In genomic region chr5:77398285-77399057, GRCm38 (mm10) we compare ENCODE assay signal across 11 mouse cellular contexts. TPM values are rescaled to one million over a fixed set of nuclear protein-coding genes. Genes with fewer than 3 reads are reported as not detected.
DNase-seq lines count a peak whose midpoint lies in the region; ATAC-seq and TF ChIP-seq lines count a peak whose summit lies in the region.
"Had no signal": no experiment of that assay in that cellular context is flagged by ENCODE, and none has a peak within 500 bp of the region (broad histone marks: within the 10 kb centered on the region; RNA-seq: fewer than 3 reads in every experiment).

No protein-coding gene starts in this region.

- H3K27me3 ChIP-seq in forebrain, embryonic 10.5 days (ENCODE audit: poor library complexity, severe bottlenecking) = peaks cover 18% of the 10 kb centered on the region
- H3K27me3 ChIP-seq in forebrain, embryonic 11.5 days (ENCODE audit: control insufficient read depth, insufficient read depth, low read length) = no peaks in the 10 kb centered on the region
- H3K27me3 ChIP-seq in spleen, adult 2 months (ENCODE audit: control insufficient read depth, insufficient read depth, low read length) = no peaks in the 10 kb centered on the region
- H3K27me3 ChIP-seq in hindbrain, embryonic 13.5 days = 0 out of 2 replicates have a peak, but pooled peaks cover 6% of the 10 kb centered on the region

- no peak for TF ChIP-seq CTCF in spleen, adult 2 months (IDR thresholded peaks at IDR 0.05; ENCODE audit: extremely low read depth, insufficient read depth, insufficient read length, insufficient replicate concordance)

- H3K4me3 ChIP-seq in forebrain, embryonic 10.5 days = no peak overlapping the region
- no peak overlapping the region for H3K4me3 ChIP-seq in forebrain, embryonic 11.5 days (ENCODE audit: low read depth, low read length)
- no peak overlapping the region for H3K4me3 ChIP-seq in spleen, adult 2 months (ENCODE audit: extremely low read depth, insufficient read depth, insufficient read length)
- no peak overlapping the region for H3K4me3 ChIP-seq in hindbrain, embryonic 13.5 days

- H3K36me3 ChIP-seq in forebrain, embryonic 10.5 days (replicated peaks) = no peaks in the 10 kb centered on the region
- H3K36me3 ChIP-seq in forebrain, embryonic 11.5 days (ENCODE audit: control insufficient read depth, insufficient read depth, low read length) = no peaks in the 10 kb centered on the region
- no peaks in the 10 kb centered on the region for H3K36me3 ChIP-seq in spleen, adult 2 months (ENCODE audit: control insufficient read depth, insufficient read depth, low read length)
- H3K36me3 ChIP-seq in hindbrain, embryonic 13.5 days = no peaks in the 10 kb centered on the region

- DNase-seq in forebrain, embryonic 10.5 days (ENCODE audit: extremely low spot score, low spot score) = no peak
- DNase-seq in forebrain, embryonic 11.5 days (ENCODE audit: low spot score) = no peak
- no peak for DNase-seq in spleen, adult 2 months (ENCODE audit: low read depth in 1 of 2, low spot score in 2 of 2)
- DNase-seq in spleen, adult 12 weeks (ENCODE audit: low spot score) = no peak
- DNase-seq in lung, postnatal 10 days = peak; percentile 67
- no peak for DNase-seq in frontal cortex, adult 2 months (ENCODE audit: extremely low spot score in 1 of 2, low spot score in 1 of 2)
- DNase-seq in cerebellum, postnatal 25 days = no peak
- DNase-seq: gastrocnemius, postnatal 36 days; heart, postnatal 14 days had no signal

- H3K9ac ChIP-seq in forebrain, embryonic 11.5 days (ENCODE audit: low read length) = no peak overlapping the region
- no peak overlapping the region for H3K9ac ChIP-seq in hindbrain, embryonic 13.5 days

- peaks cover 42% of the 10 kb centered on the region for H3K4me1 ChIP-seq in forebrain, embryonic 10.5 days
- no peaks in the 10 kb centered on the region; the same call in 1 of the 2 replicates for H3K4me1 ChIP-seq in forebrain, embryonic 11.5 days (replicated peaks; ENCODE audit: control insufficient read depth, insufficient read depth, low read length)
- H3K4me1 ChIP-seq in spleen, adult 2 months (ENCODE audit: control insufficient read depth, insufficient read depth, insufficient read length) = no peaks in the 10 kb centered on the region; the same call in 1 of the 2 replicates
- H3K4me1 ChIP-seq in hindbrain, embryonic 13.5 days (replicated peaks) = peaks cover 9% of the 10 kb centered on the region

- no peak overlapping the region for H3K4me2 ChIP-seq in forebrain, embryonic 11.5 days (ENCODE audit: low read depth, low read length, severe bottlenecking)
- no peak overlapping the region for H3K4me2 ChIP-seq in hindbrain, embryonic 13.5 days
- H3K4me2 ChIP-seq: liver, embryonic 11.5 days had no signal

- no peaks in the 10 kb centered on the region for H3K9me3 ChIP-seq in forebrain, embryonic 10.5 days
- no peaks in the 10 kb centered on the region for H3K9me3 ChIP-seq in forebrain, embryonic 11.5 days (ENCODE audit: control insufficient read depth, low read length)
- H3K9me3 ChIP-seq in hindbrain, embryonic 13.5 days = no peaks in the 10 kb centered on the region

- 71% methylated on average over 14 of the region's 14 CpGs for WGBS in forebrain, embryonic 10.5 days
- 59% methylated on average over 14 of the region's 14 CpGs for WGBS in forebrain, embryonic 11.5 days
- WGBS in spleen, adult 2 months = 87% methylated on average over 14 of the region's 14 CpGs
- 69% methylated on average over 14 of the region's 14 CpGs for WGBS in hindbrain, embryonic 13.5 days

- H3K27ac ChIP-seq in forebrain, embryonic 10.5 days = peak overlapping the region; percentile 20; the same call in 1 of the 2 replicates
- H3K27ac ChIP-seq in forebrain, embryonic 11.5 days (ENCODE audit: low read depth, low read length) = no peak overlapping the region
- peak overlapping the region; percentile 2; the same call in 1 of the 2 replicates for H3K27ac ChIP-seq in spleen, adult 2 months (ENCODE audit: insufficient read depth, low read length)
- no peak overlapping the region for H3K27ac ChIP-seq in hindbrain, embryonic 13.5 days

- no peak for ATAC-seq in forebrain, embryonic 11.5 days (replicated peaks; ENCODE audit: low FRiP score)
- ATAC-seq in hindbrain, embryonic 13.5 days (ENCODE audit: low FRiP score) = no peak

- TF ChIP-seq POLR2A in spleen, adult 2 months (IDR thresholded peaks at IDR 0.05; ENCODE audit: low read depth, low read length) = no peak

RNA-seq across cellular contexts. Expression of gene Igfbp7, which starts 9.4 kb away (rescaled TPM):
- 4.4 and 5.1 TPM in 2 replicates for polyA plus RNA-seq in forebrain, embryonic 10.5 days (2016; fragmentation: Nextera tagmentation; extraction: Ambion mirVana)
- polyA plus RNA-seq in forebrain, embryonic 11.5 days (2014; fragmentation: Nextera tagmentation; extraction: Ambion mirVana) = 15.4 and 20.5 TPM in 2 replicates
- polyA plus RNA-seq in spleen, adult 2 months (2012; rRNA removed) = 2,807 and 6,735 TPM in 2 replicates
- polyA plus RNA-seq in hindbrain, embryonic 13.5 days (2015; fragmentation: Nextera tagmentation; extraction: Ambion mirVana) = 54.4 and 59.4 TPM in 2 replicates
- 97.7 and 99.9 TPM in 2 replicates for polyA plus RNA-seq in frontal cortex, adult 2 months (2012; rRNA removed)

Comparison
In these comparisons a context has a peak if more than half of its experiments do, and no peak if none do; other contexts are left out.
1. H3K27ac ChIP-seq: peak in forebrain, embryonic 10.5 days (single experiment) and spleen, adult 2 months (single experiment); none in forebrain, embryonic 11.5 days (single experiment) and hindbrain, embryonic 13.5 days (single experiment).
2. RNA of gene Igfbp7, which starts 9.4 kb away (polyA plus RNA-seq): 2,807 to 6,735 TPM in spleen, adult 2 months; 97.7 to 99.9 TPM in frontal cortex, adult 2 months, 54.4 to 59.4 TPM in hindbrain, embryonic 13.5 days, 15.4 to 20.5 TPM in forebrain, embryonic 11.5 days and 4.4 to 5.1 TPM in forebrain, embryonic 10.5 days; every median in the first group is over 10 times any median in the second.